Mouse (Mus musculus): ENCODE measurements around the gene Irx2. TPM values are rescaled to one million over a fixed set of nuclear protein-coding genes. Genes with fewer than 3 reads are reported as not detected.
A peak's percentile ranks its signal among the peaks of the same experiment; 100 is the strongest.

Gene Irx2
- polyA plus RNA-seq, 1 experiment from 2014 or later, result 38.7 TPM

- no peaks in the 10 kb centered on the region for H3K4me1 ChIP-seq (ENCODE audit: insufficient read depth)
- H3K27ac ChIP-seq (ENCODE audit: low read depth), result no peak overlapping the region; the same call in 1 of the 2 replicates
- peak; percentile 62; the same call in 1 of the 2 replicates for ATAC-seq (ENCODE audit: insufficient read depth)
- no peak overlapping the region for H3K4me3 ChIP-seq (ENCODE audit: low read depth, low read length)
- H3K36me3 ChIP-seq (ENCODE audit: insufficient read depth), result no peaks in the 10 kb centered on the region
- TF ChIP-seq CTCF (IDR thresholded peaks at IDR 0.05; ENCODE audit: low read depth), result no peak
- no peak for DNase-seq
- WGBS, result 68% methylated on average over 2 of the region's 2 CpGs
- H3K9ac ChIP-seq, result no peak overlapping the region
- no peaks in the 10 kb centered on the region for H3K9me3 ChIP-seq (ENCODE audit: low read depth, low read length)
- H3K4me2 ChIP-seq, result no peak overlapping the region
- H3K27me3 ChIP-seq (ENCODE audit: insufficient read depth, low read length), result no peaks in the 10 kb centered on the region
Measured at GRCm38 (mm10) chr13:72610277-72610676, 18.3 kb upstream of the Irx2 start.

GRCm38 (mm10) chr13:72623926-72624846 is 4.4 kb upstream of the Irx2 start:
- Histone ChIP-seq H3K9me3 (ENCODE audit: low read depth, low read length) (no peaks in the 10 kb centered on the region), H3K27me3 (ENCODE audit: insufficient read depth, low read length) (peaks cover 79% of the 10 kb centered on the region), H3K4me3 (ENCODE audit: low read depth, low read length) (peak overlapping the region; percentile 58), H3K4me1 (ENCODE audit: insufficient read depth) (no peaks in the 10 kb centered on the region), H3K36me3 (ENCODE audit: insufficient read depth) (no peaks in the 10 kb centered on the region), H3K27ac (ENCODE audit: low read depth) (peak overlapping the region; percentile 74), H3K9ac (peak overlapping the region; percentile 55), H3K4me2 (peak overlapping the region; percentile 62)
- TF ChIP-seq CTCF (IDR thresholded peaks at IDR 0.05; ENCODE audit: low read depth), result peak; percentile 57
- WGBS, result under 1% methylated on average over 46 of the region's 46 CpGs
- no peak for ATAC-seq (ENCODE audit: insufficient read depth)
- peak; percentile 57 for DNase-seq

DNA sequence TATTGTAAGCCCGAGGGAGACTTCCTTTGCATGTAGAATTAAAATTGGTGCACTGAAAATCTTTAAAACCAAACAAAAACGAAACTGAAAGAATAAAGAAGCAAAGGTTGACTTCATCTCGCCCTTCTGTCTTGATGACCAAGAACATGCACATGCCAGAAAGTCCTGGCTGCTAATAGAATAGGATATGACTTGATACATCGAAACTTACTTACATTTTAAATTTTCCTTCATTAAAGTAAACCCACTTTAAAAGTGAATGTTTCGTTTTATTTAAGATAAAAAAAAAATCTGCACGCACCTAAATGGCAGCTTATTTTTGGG is 3.8 kb upstream of the Irx2 start:
- Histone ChIP-seq H3K4me1 (ENCODE audit: insufficient read depth) (no peaks in the 10 kb centered on the region), H3K9me3 (ENCODE audit: low read depth, low read length) (no peaks in the 10 kb centered on the region), H3K9ac (peak overlapping the region; percentile 55), H3K36me3 (ENCODE audit: insufficient read depth) (no peaks in the 10 kb centered on the region), H3K4me2 (peak overlapping the region; percentile 62), H3K4me3 (ENCODE audit: low read depth, low read length) (peak overlapping the region; percentile 58), H3K27ac (ENCODE audit: low read depth) (peak overlapping the region; percentile 74), H3K27me3 (ENCODE audit: insufficient read depth, low read length) (peaks cover 85% of the 10 kb centered on the region)
- ATAC-seq (ENCODE audit: insufficient read depth) (no peak), DNase-seq (peak; percentile 37)
- 5% methylated on average over 6 of the region's 6 CpGs for WGBS
- no peak for TF ChIP-seq CTCF (IDR thresholded peaks at IDR 0.05; ENCODE audit: low read depth)

GRCm38 (mm10) chr13:72625236-72625950 is 3.2 kb upstream of the Irx2 start:
- ATAC-seq (ENCODE audit: insufficient read depth) (no peak), DNase-seq (peak; percentile 72)
- H3K4me2 ChIP-seq, result peak overlapping the region; percentile 62
- 4% methylated on average over 28 of the region's 28 CpGs for WGBS
- no peaks in the 10 kb centered on the region for H3K9me3 ChIP-seq (ENCODE audit: low read depth, low read length)
- no peak for TF ChIP-seq CTCF (IDR thresholded peaks at IDR 0.05; ENCODE audit: low read depth)
- peaks cover 91% of the 10 kb centered on the region for H3K27me3 ChIP-seq (ENCODE audit: insufficient read depth, low read length)
- H3K36me3 ChIP-seq (ENCODE audit: insufficient read depth), result no peaks in the 10 kb centered on the region
- peak overlapping the region; percentile 32; the same call in 1 of the 2 replicates for H3K27ac ChIP-seq (ENCODE audit: low read depth)
- peak overlapping the region; percentile 55 for H3K9ac ChIP-seq
- H3K4me1 ChIP-seq (ENCODE audit: insufficient read depth), result no peaks in the 10 kb centered on the region
- H3K4me3 ChIP-seq (ENCODE audit: low read depth, low read length), result peak overlapping the region; percentile 58

GRCm38 (mm10) chr13:72627391-72628321 is 964 bp upstream of the Irx2 start:
- Histone ChIP-seq H3K4me1 (ENCODE audit: insufficient read depth) (no peaks in the 10 kb centered on the region), H3K36me3 (ENCODE audit: insufficient read depth) (peaks cover 11% of the 10 kb centered on the region; the same call in 1 of the 2 replicates), H3K4me3 (ENCODE audit: low read depth, low read length) (peak overlapping the region; percentile 58), H3K27me3 (ENCODE audit: insufficient read depth, low read length) (peaks cover 98% of the 10 kb centered on the region), H3K27ac (ENCODE audit: low read depth) (peak overlapping the region; percentile 80), H3K4me2 (peak overlapping the region; percentile 79), H3K9ac (peak overlapping the region; percentile 43), H3K9me3 (ENCODE audit: low read depth, low read length) (no peaks in the 10 kb centered on the region)
- peak; percentile 1; the same call in 1 of the 2 replicates for ATAC-seq (ENCODE audit: insufficient read depth)
- under 1% methylated on average over 42 of the region's 42 CpGs for WGBS
- peak; percentile 80 for DNase-seq
- peak; percentile 56 for TF ChIP-seq CTCF (IDR thresholded peaks at IDR 0.05; ENCODE audit: low read depth)

DNA sequence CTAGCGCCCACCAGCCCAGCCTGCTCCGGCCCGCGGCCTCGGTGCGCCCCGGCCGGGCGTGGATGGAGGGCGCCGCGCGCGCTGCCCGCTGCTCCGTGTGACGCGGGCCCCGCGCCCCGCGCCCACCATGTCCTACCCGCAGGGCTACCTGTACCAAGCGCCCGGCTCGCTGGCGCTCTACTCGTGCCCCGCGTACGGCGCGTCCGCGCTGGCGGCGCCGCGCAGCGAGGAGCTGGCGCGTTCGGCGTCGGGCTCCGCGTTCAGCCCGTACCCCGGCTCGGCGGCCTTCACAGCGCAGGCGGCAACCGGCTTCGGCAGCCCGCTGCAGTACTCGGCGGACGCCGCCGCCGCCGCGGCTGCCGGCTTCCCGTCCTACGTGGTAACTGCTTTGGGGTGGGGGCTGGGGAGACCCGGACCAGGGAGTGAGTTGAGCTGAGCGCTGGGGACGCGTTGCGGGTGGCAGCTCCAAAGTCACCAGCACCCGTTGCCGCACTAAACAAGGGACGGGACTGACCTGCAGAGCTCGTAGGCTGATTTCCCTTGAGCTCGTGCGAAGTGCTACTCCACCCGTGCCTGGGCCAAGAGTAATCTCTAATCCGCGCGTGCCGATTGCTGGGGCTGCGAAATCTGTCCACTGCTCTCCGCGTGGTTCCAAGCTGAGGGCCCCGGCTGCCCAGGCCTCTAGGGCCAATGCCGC is 463 bp downstream of the Irx2 start:
- no peak; the same call in 1 of the 2 replicates for ATAC-seq (ENCODE audit: insufficient read depth)
- Histone ChIP-seq H3K4me3 (ENCODE audit: low read depth, low read length) (peak overlapping the region; percentile 58), H3K27me3 (ENCODE audit: insufficient read depth, low read length) (peaks cover 97% of the 10 kb centered on the region), H3K36me3 (ENCODE audit: insufficient read depth) (peaks cover 11% of the 10 kb centered on the region; the same call in 1 of the 2 replicates), H3K9ac (peak overlapping the region; percentile 80), H3K4me2 (peak overlapping the region; percentile 79), H3K4me1 (ENCODE audit: insufficient read depth) (no peaks in the 10 kb centered on the region), H3K27ac (ENCODE audit: low read depth) (peak overlapping the region; percentile 77), H3K9me3 (ENCODE audit: low read depth, low read length) (no peaks in the 10 kb centered on the region)
- peak; percentile 38 for DNase-seq
- WGBS, result 0% methylated on average over 88 of the region's 88 CpGs
- TF ChIP-seq CTCF (IDR thresholded peaks at IDR 0.05; ENCODE audit: low read depth), result no peak
